Mouse (Mus musculus) olfactory bulb, adult 2 months (tissue): ENCODE data around the gene Kif1b.

Experiments used
- CTCF ChIP-seq: fragments of 200-500 bp; IDR thresholded peaks from 2 replicates; pipeline ENCODE4 v1.5.1; 2012; ENCODE audit warnings: low read depth, mild to moderate bottlenecking, low read length, moderate library complexity; ENCODE audit not compliant: insufficient read depth
- POLR2A ChIP-seq: fragments of 200-500 bp; IDR thresholded peaks from 2 replicates; pipeline ENCODE4 v1.6.1; 2012; ENCODE audit warnings: mild to moderate bottlenecking, low read depth, low read length, moderate library complexity; ENCODE audit not compliant: insufficient read depth

DNA sequence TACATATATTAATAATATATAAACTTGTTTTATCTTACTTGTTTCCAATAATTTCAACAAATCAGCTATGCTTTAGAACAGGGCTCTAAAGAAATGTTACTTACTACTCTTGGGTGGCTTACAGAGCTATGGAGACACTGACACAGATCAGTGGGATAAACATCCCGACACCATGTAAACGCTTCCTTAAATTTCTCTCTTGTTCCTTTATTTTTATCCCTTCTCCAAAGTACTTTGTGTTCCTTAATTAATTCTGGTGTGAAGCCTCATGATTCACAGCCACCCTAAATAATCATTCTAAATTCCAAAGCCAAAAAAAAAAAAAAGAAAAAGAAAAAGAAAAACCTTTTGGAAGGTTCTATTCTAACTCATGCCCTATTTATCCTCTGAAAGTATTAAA is 42.6 kb downstream of the Kif1b start:
- TF ChIP-seq POLR2A (no peak), CTCF (no peak)
